Mouse (Mus musculus) E14TG2a.4 (cell line): ENCODE measurements around the gene Mia.

Experiments used
- CTCF ChIP-seq: conservative IDR thresholded peaks from 2 replicates; pipeline ENCODE4 v1.5.1; 2014; ENCODE audit warnings: low read length
- NANOG ChIP-seq: IDR thresholded peaks from 2 replicates; pipeline ENCODE4 v1.6.1; 2014; ENCODE audit warnings: borderline replicate concordance, low read length, mixed read lengths
- POU5F1 ChIP-seq: IDR thresholded peaks from 2 replicates; pipeline ENCODE4 v1.6.1; 2014; ENCODE audit warnings: low read length, borderline replicate concordance

- TF ChIP-seq CTCF = no peak
- no peak for TF ChIP-seq NANOG
- TF ChIP-seq POU5F1 = no peak
Observed at GRCm38 (mm10) chr7:27164112-27164947, 16.6 kb downstream of the Mia start.
